Mouse (Mus musculus) forebrain, embryonic 16.5 days (tissue): ENCODE measurements at regions not wholly inside any gene's neighbourhood (a gene's known extent, or its start where the extent isn't known, plus 50 kb on each side); places are given as distances from the start of the nearest gene placed in this dataset.

Experiments used
- ATAC-seq: fragments of 200-750 bp; cut with Nextera tagmentation; 2 replicates; pipeline ENCODE4 v1.8.0; 2017; ENCODE audit warnings: mild to moderate bottlenecking, moderate library complexity
- H3K27ac ChIP-seq: fragments of 300-500 bp; sonication (generic); 2 replicates; pipeline ENCODE4 v1.5.1; 2014; ENCODE audit warnings: low read length, control low read depth
- H3K27me3 ChIP-seq: fragments of 300-500 bp; sonication (generic); replicated peaks from 2 replicates; pipeline ENCODE4 v1.6.1; 2014; ENCODE audit warnings: low read length; ENCODE audit not compliant: control insufficient read depth, insufficient read depth
- H3K36me3 ChIP-seq: fragments of 300-500 bp; sonication (generic); 2 replicates; pipeline ENCODE4 v1.6.1; 2014; ENCODE audit not compliant: control insufficient read depth, insufficient read depth
- H3K4me1 ChIP-seq: fragments of 300-500 bp; sonication (generic); replicated peaks from 2 replicates; pipeline ENCODE4 v1.6.1; 2014; ENCODE audit warnings: low read length; ENCODE audit not compliant: control insufficient read depth, insufficient read depth
- H3K4me2 ChIP-seq: fragments of 300-500 bp; sonication (generic); 2 replicates; pipeline ENCODE4 v1.6.1; 2014; ENCODE audit warnings: mild to moderate bottlenecking, low read length, control low read depth
- H3K4me3 ChIP-seq: fragments of 300-500 bp; sonication (generic); replicated peaks from 2 replicates; pipeline ENCODE4 v1.5.1; 2014; ENCODE audit warnings: mild to moderate bottlenecking, low read length, control low read depth
- H3K9ac ChIP-seq: fragments of 300-500 bp; sonication (generic); replicated peaks from 2 replicates; pipeline ENCODE4 v1.6.1; 2014; ENCODE audit warnings: low read depth, low read length, control low read depth
- H3K9me3 ChIP-seq: fragments of 300-500 bp; sonication (generic); 2 replicates; pipeline ENCODE4 v1.6.1; 2016; ENCODE audit warnings: low read length; ENCODE audit not compliant: control insufficient read depth
- whole genome bisulfite sequencing: fragments of 180-500 bp; shearing (Covaris S2); extraction: QIAGEN DNeasy Blood & Tissue Kit; methylation state at CpG from one replicate; pipeline ENCODE4 v1.1.7; 2014; 5-methylcytosine and 5-hydroxymethylcytosine counted together

GRCm38 (mm10) chr12:99617241-99617804 lies 53.9 kb upstream of the Foxn3 start:
- Histone ChIP-seq H3K9ac (no peak overlapping the region), H3K4me2 (no peak overlapping the region), H3K4me3 (no peak overlapping the region), H3K4me1 (no peaks in the 10 kb centered on the region), H3K9me3 (no peaks in the 10 kb centered on the region), H3K36me3 (no peaks in the 10 kb centered on the region), H3K27me3 (no peaks in the 10 kb centered on the region), H3K27ac (no peak overlapping the region)
- no peak for ATAC-seq
- 78% methylated on average over 14 of the region's 14 CpGs for WGBS

GRCm38 (mm10) chr12:99614420-99614819 lies 51.0 kb upstream of the Foxn3 start:
- Histone ChIP-seq H3K4me3 (no peak overlapping the region), H3K4me1 (no peaks in the 10 kb centered on the region), H3K9me3 (no peaks in the 10 kb centered on the region), H3K4me2 (no peak overlapping the region), H3K9ac (no peak overlapping the region), H3K27ac (no peak overlapping the region), H3K36me3 (no peaks in the 10 kb centered on the region), H3K27me3 (no peaks in the 10 kb centered on the region)
- no peak for ATAC-seq
- 66% methylated on average over 6 of the region's 6 CpGs for WGBS
